ENCODE assay signal across 9 mouse cellular contexts in the genomic region with DNA sequence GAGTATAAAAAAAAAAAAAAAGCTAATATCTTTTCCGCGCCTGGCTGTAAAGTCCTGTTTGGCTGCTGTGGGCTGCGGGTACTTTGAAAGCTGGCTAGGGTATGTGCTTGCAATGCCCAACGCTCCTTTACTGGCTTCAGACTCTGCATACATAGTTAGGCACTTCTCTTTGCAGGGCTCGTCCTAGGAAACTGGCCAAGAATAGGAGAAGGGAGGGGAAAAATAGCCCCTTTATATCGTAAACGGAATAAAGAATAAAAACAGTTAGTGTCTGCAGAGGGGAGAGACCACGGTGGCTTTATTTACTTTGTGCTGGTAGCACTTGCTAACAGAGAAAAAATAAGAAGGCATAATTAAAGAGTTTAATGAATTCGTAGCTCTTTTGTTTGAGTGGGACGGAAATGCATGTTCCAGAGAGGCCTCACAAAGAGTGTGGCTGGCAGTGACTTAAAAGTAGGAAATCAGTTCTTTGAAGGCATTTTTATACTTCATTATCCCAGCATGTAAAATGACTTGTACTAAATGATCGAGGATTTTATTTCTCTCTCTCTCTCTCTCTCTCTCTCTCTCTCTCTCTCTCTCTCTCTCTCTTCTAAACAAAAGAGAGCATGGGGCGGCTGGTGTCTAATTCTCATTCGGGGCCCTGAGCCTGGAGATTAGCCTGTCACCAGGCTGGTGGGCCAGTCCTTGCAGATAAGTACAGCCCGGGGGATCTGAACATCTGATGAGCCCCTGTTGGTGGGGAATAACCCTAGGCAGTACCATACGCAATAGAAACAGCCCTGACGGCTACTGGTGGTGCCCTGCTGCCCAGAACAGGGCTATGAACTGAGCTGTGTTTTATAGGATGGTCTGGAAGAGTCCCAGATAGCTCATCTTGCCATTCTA.
DNase-seq lines count a peak whose midpoint lies in the region; ATAC-seq and TF ChIP-seq lines count a peak whose summit lies in the region.
"Had no signal": no experiment of that assay in that cellular context is flagged by ENCODE, and none has a peak within 500 bp of the region (broad histone marks: within the 10 kb centered on the region; RNA-seq: fewer than 3 reads in every experiment).

No protein-coding gene starts in this region.

- no peak for TF ChIP-seq CTCF in heart, adult 2 months (IDR thresholded peaks at IDR 0.05)

- no peaks in the 10 kb centered on the region for H3K36me3 ChIP-seq in hindbrain, embryonic 10.5 days
- no peaks in the 10 kb centered on the region for H3K36me3 ChIP-seq in limb, embryonic 13.5 days
- H3K36me3 ChIP-seq in heart, adult 2 months (ENCODE audit: control insufficient read depth, insufficient read depth, low read length): no peaks in the 10 kb centered on the region

- H3K9me3 ChIP-seq in hindbrain, embryonic 10.5 days: no peaks in the 10 kb centered on the region
- H3K9me3 ChIP-seq in limb, embryonic 13.5 days: no peaks in the 10 kb centered on the region

- peak; percentile 51; the same call in 1 of the 2 replicates for ATAC-seq in limb, embryonic 13.5 days (ENCODE audit: low FRiP score, low read depth)

- DNase-seq in embryo, embryonic 10 days (ENCODE audit: low spot score): peak; percentile 7
- DNase-seq in embryo, embryonic 9.5 days (ENCODE audit: extremely low spot score): no peak
- DNase-seq in brain, adult 2 months (ENCODE audit: low read depth, low spot score): peak; percentile 28
- no peak for DNase-seq in hindbrain, embryonic 10.5 days (ENCODE audit: low spot score)
- no peak for DNase-seq in heart, adult 2 months
- DNase-seq in spleen, postnatal 14 days (ENCODE audit: low spot score in 2 of 2): no peak
- no peak for DNase-seq in kidney, postnatal 14 days
- DNase-seq: heart, postnatal 36 days had no signal

- no peak for TF ChIP-seq EP300 in heart, adult 2 months (IDR thresholded peaks at IDR 0.05; ENCODE audit: insufficient read depth, low read depth, low read length)

- 52% methylated on average over 16 of the region's 16 CpGs for WGBS in hindbrain, embryonic 10.5 days
- 26% methylated on average over 16 of the region's 16 CpGs for WGBS in limb, embryonic 13.5 days
- 58% methylated on average over 16 of the region's 16 CpGs for WGBS in heart, adult 2 months

- H3K4me1 ChIP-seq in hindbrain, embryonic 10.5 days (replicated peaks): peaks cover 45% of the 10 kb centered on the region
- peaks cover 43% of the 10 kb centered on the region for H3K4me1 ChIP-seq in limb, embryonic 13.5 days
- H3K4me1 ChIP-seq in heart, adult 2 months (ENCODE audit: control insufficient read depth, insufficient read depth, low read length): no peaks in the 10 kb centered on the region

- H3K27ac ChIP-seq in hindbrain, embryonic 10.5 days: peak overlapping the region; percentile 73
- H3K27ac ChIP-seq in limb, embryonic 13.5 days: peak overlapping the region; percentile 59; the same call in 1 of the 2 replicates
- no peak overlapping the region for H3K27ac ChIP-seq in heart, adult 2 months

- no peak overlapping the region for H3K9ac ChIP-seq in limb, embryonic 13.5 days
- no peak overlapping the region for H3K9ac ChIP-seq in heart, adult 2 months (ENCODE audit: low read depth, low read length)

- peaks cover 4% of the 10 kb centered on the region; the same call in 1 of the 2 replicates for H3K27me3 ChIP-seq in hindbrain, embryonic 10.5 days (ENCODE audit: insufficient read depth, poor library complexity, severe bottlenecking)
- H3K27me3 ChIP-seq in limb, embryonic 13.5 days: peaks cover 4% of the 10 kb centered on the region; the same call in 1 of the 2 replicates
- H3K27me3 ChIP-seq in heart, adult 2 months (ENCODE audit: control insufficient read depth, insufficient read depth, low read length): no peaks in the 10 kb centered on the region

- no peak for TF ChIP-seq POLR2A in heart, adult 2 months (IDR thresholded peaks at IDR 0.05; ENCODE audit: insufficient read depth, low read depth, low read length)

- H3K4me2 ChIP-seq in limb, embryonic 13.5 days (replicated peaks): peak overlapping the region; percentile 42

- no peaks in the 10 kb centered on the region for H3K79me2 ChIP-seq in heart, adult 2 months (replicated peaks; ENCODE audit: control insufficient read depth, insufficient read depth, low read length)

- no peak overlapping the region for H3K4me3 ChIP-seq in hindbrain, embryonic 10.5 days
- no peak overlapping the region for H3K4me3 ChIP-seq in limb, embryonic 13.5 days
- H3K4me3 ChIP-seq in heart, adult 2 months: no peak overlapping the region

- intact Hi-C loops in heart, adult 2 months (cut with DNase I): no loop called here

Comparison
In these comparisons a context has a peak if more than half of its experiments do, and no peak if none do; other contexts are left out.
1. DNase-seq: peak in embryo, embryonic 10 days (single experiment) and brain, adult 2 months (single experiment); none in embryo, embryonic 9.5 days (single experiment), hindbrain, embryonic 10.5 days (single experiment), heart, adult 2 months (0 of 2), spleen, postnatal 14 days (0 of 2) and kidney, postnatal 14 days (single experiment).